Mouse (Mus musculus) bone marrow macrophage, adult 2 months (primary cell): Measurements from ENCODE around the gene Gcc2.
"Not testable (repeated sequence)": the region's sequence is repeated elsewhere in the genome, so short reads cannot be mapped to it uniquely, and the experiment has no call there.

Experiments
- CTCF ChIP-seq: IDR thresholded peaks from 2 replicates; pipeline ENCODE4 v1.5.1; 2012; ENCODE audit warnings: low read depth, mild to moderate bottlenecking, low read length, moderate library complexity
- POLR2A ChIP-seq: IDR thresholded peaks from 2 replicates; pipeline ENCODE4 v1.6.1; 2012; ENCODE audit warnings: mild to moderate bottlenecking, low read depth, low read length, borderline replicate concordance

DNA sequence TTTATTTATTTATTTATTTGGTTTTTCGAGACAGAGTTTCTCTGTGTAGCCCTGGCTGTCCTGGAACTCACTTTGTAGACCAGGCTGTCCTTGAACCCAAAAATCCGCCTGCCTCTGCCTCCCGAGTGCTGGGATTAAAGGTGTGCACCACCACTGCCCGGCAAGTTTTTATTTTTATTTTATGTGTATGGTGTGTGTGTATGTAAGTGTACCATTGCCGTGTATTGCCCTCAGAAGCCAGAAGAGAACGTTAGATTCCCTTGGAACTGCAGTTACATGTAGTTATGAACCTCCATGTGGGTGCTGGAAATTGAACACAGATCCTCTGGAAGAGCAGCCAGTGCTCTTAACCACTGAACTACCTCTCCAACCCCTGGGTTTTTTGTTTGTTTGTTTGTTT lies 72.5 kb downstream of the Gcc2 start:
- not testable (repeated sequence) for TF ChIP-seq POLR2A, CTCF
